Mouse (Mus musculus): Measurements from ENCODE around the gene Slc2a3. TPM values are rescaled to one million over a fixed set of nuclear protein-coding genes. Genes with fewer than 3 reads are reported as not detected.
A peak's percentile ranks its signal among the peaks of the same experiment; 100 is the strongest.
"Not testable (repeated sequence)": the region's sequence is repeated elsewhere in the genome, so short reads cannot be mapped to it uniquely, and the experiment has no call there.

Gene Slc2a3
- total RNA-seq, 2 experiments from 2014 or later = 1.0 to 1.2 TPM

GRCm38 (mm10) chr6:122718224-122718623 lies 83.2 kb downstream of the Slc2a3 start:
- intact Hi-C loops (cut with DNase I); DNase-seq: not testable (repeated sequence)

GRCm38 (mm10) chr6:122715886-122716285 lies 85.6 kb downstream of the Slc2a3 start:
- DNase-seq = no peak
- intact Hi-C loops (cut with DNase I) = no loop called here

- no peak for DNase-seq
- intact Hi-C loops (cut with DNase I) = no loop called here
Measured at GRCm38 (mm10) chr6:122714707-122715365, 86.6 kb downstream of the Slc2a3 start.

GRCm38 (mm10) chr6:122713116-122713515 lies 88.3 kb downstream of the Slc2a3 start:
- intact Hi-C loops (cut with DNase I) = not testable (repeated sequence)
- DNase-seq = peak; percentile 9 to 30

GRCm38 (mm10) chr6:122711455-122711854 lies 90.0 kb downstream of the Slc2a3 start:
- no peak for DNase-seq
- intact Hi-C loops (cut with DNase I) = no loop called here

- DNase-seq = no peak
- intact Hi-C loops (cut with DNase I) = no loop called here
Measured at GRCm38 (mm10) chr6:122708826-122709225, 92.6 kb downstream of the Slc2a3 start.

- intact Hi-C loops (cut with DNase I) = no loop called here
- DNase-seq = no peak
Measured at GRCm38 (mm10) chr6:122707036-122707800, 94.2 kb downstream of the Slc2a3 start, which contains the start of gene Nanog. TSS of gene Nanog (plus strand) at chr6:122707489.

GRCm38 (mm10) chr6:122706337-122706840 lies 95.1 kb downstream of the Slc2a3 start:
- no peak for DNase-seq
- intact Hi-C loops (cut with DNase I) = no loop called here

- intact Hi-C loops (cut with DNase I) = no loop called here
- no peak for DNase-seq
Measured at GRCm38 (mm10) chr6:122703706-122704105, 97.7 kb downstream of the Slc2a3 start.

- intact Hi-C loops (cut with DNase I) = no loop called here
- DNase-seq = no peak
Measured at GRCm38 (mm10) chr6:122703251-122703650, 98.2 kb downstream of the Slc2a3 start.

- DNase-seq = peak; percentile 9 to 20
- intact Hi-C loops (cut with DNase I) = no loop called here
Measured at GRCm38 (mm10) chr6:122702480-122703124, 98.8 kb downstream of the Slc2a3 start.

GRCm38 (mm10) chr6:122701816-122702215 lies 99.6 kb downstream of the Slc2a3 start:
- no peak for DNase-seq
- intact Hi-C loops (cut with DNase I) = no loop called here

GRCm38 (mm10) chr6:122699628-122700027 lies 101.8 kb downstream of the Slc2a3 start:
- intact Hi-C loops (cut with DNase I); DNase-seq: not testable (repeated sequence)

- intact Hi-C loops (cut with DNase I) = no loop called here
- no peak for DNase-seq
Measured at GRCm38 (mm10) chr6:122695398-122695797, 106.0 kb downstream of the Slc2a3 start.

- intact Hi-C loops (cut with DNase I) = no loop called here
- no peak for DNase-seq
Measured at GRCm38 (mm10) chr6:122690082-122690481, 111.4 kb downstream of the Slc2a3 start.

- intact Hi-C loops (cut with DNase I) = no loop called here
- no peak for DNase-seq
Measured at GRCm38 (mm10) chr6:122689411-122690055, 111.9 kb downstream of the Slc2a3 start.

GRCm38 (mm10) chr6:122686709-122687108 lies 114.7 kb downstream of the Slc2a3 start:
- intact Hi-C loops (cut with DNase I) = no loop called here

GRCm38 (mm10) chr6:122682646-122683045 lies 118.8 kb downstream of the Slc2a3 start:
- DNase-seq = no peak
- intact Hi-C loops (cut with DNase I) = no loop called here

More at GRCm38 (mm10) chr6:122686709-122687108, 114.7 kb downstream of the Slc2a3 start:
- no peak for DNase-seq
